Mouse (Mus musculus) lung, postnatal 0 days (tissue): ENCODE measurements around the gene Rps6ka3.
A peak's percentile ranks its signal among the peaks of the same experiment; 100 is the strongest.

ENCODE experiments used
- CTCF ChIP-seq: IDR thresholded peaks from 2 replicates; pipeline ENCODE4 v1.5.1; 2016; ENCODE audit warnings: antibody characterized with exemption, mild to moderate bottlenecking
- EP300 ChIP-seq: IDR thresholded peaks from 2 replicates; pipeline ENCODE4 v1.6.1; 2016; ENCODE audit warnings: antibody characterized with exemption, mild to moderate bottlenecking, control low read depth

DNA sequence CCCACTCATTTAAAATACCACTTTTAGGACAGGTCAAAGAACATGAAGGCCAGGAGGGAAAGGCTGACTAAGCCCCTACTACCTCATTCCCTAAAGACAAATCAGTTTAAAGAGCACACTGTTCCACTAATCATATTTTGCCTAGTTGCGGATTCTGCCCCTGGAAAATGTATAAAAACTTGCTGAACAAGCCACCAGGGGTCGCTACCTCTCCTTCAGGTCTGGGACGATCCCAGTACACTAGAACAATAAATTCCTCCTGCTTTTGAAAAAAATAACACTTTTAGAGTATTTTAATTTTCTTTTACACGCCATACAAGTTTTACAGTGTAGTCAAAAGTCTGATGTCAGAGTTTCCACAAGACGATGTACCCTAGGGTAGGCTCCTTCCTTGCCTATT is 76.7 kb downstream of the Rps6ka3 start:
- peak; percentile 48 for TF ChIP-seq CTCF
- no peak for TF ChIP-seq EP300
